Mouse (Mus musculus) C2C12 (cell line): ENCODE results near the gene Grb7.

Source experiments
- CEBPB ChIP-seq: IDR thresholded peaks from one replicate; pipeline ENCODE4 v1.6.1; 2011; ENCODE audit warnings: low read depth, mild to moderate bottlenecking, control low read depth, moderate library complexity
- MAX ChIP-seq: IDR thresholded peaks from one replicate; pipeline ENCODE4 v1.6.1; 2011; ENCODE audit warnings: mild to moderate bottlenecking, control low read depth

GRCm38 (mm10) chr11:98414162-98414561, 32.0 kb upstream of the Grb7 start:
- no peak for TF ChIP-seq MAX
- no peak for TF ChIP-seq CEBPB
